Mouse (Mus musculus) neural tube, embryonic 14.5 days (tissue): ENCODE data around the gene Tubgcp2. TPM values are rescaled to one million over a fixed set of nuclear protein-coding genes. Genes with fewer than 3 reads are reported as not detected.

Source experiments
- ATAC-seq: fragments of 200-750 bp; cut with Nextera tagmentation; 2 replicates; pipeline ENCODE4 v1.8.0; 2017; ENCODE audit warnings: low read depth, mild to moderate bottlenecking, moderate TSS enrichment, moderate library complexity
- H3K27ac ChIP-seq: fragments of 300-500 bp; sonication (generic); 2 replicates; pipeline ENCODE4 v1.5.1; 2014; ENCODE audit warnings: low read depth, mild to moderate bottlenecking, control low read depth, low read length, moderate library complexity, mixed read lengths
- H3K27me3 ChIP-seq: fragments of 300-500 bp; sonication (generic); 2 replicates; pipeline ENCODE4 v1.6.1; 2014; ENCODE audit warnings: low read length; ENCODE audit not compliant: control insufficient read depth, insufficient read depth
- H3K36me3 ChIP-seq: fragments of 300-500 bp; sonication (generic); 2 replicates; pipeline ENCODE4 v1.6.1; 2014; ENCODE audit warnings: low read length, mixed read lengths; ENCODE audit not compliant: control insufficient read depth, insufficient read depth
- H3K4me1 ChIP-seq: fragments of 300-500 bp; sonication (generic); 2 replicates; pipeline ENCODE4 v1.6.1; 2014; ENCODE audit warnings: low read length; ENCODE audit not compliant: control insufficient read depth, insufficient read depth
- H3K4me2 ChIP-seq: fragments of 300-500 bp; sonication (generic); 2 replicates; pipeline ENCODE4 v1.6.1; 2014; ENCODE audit warnings: mild to moderate bottlenecking, low read depth, low read length, control low read depth
- H3K4me3 ChIP-seq: fragments of 300-500 bp; sonication (generic); 2 replicates; pipeline ENCODE4 v1.5.1; 2014; ENCODE audit warnings: low read depth, low read length, control low read depth, mixed read lengths
- H3K9ac ChIP-seq: fragments of 300-500 bp; sonication (generic); replicated peaks from 2 replicates; pipeline ENCODE4 v1.6.1; 2014; ENCODE audit warnings: low read depth, mild to moderate bottlenecking, control low read depth, low read length, mixed read lengths
- H3K9me3 ChIP-seq: fragments of 300-500 bp; sonication (generic); 2 replicates; pipeline ENCODE4 v1.6.1; 2016; ENCODE audit warnings: low read length; ENCODE audit not compliant: control insufficient read depth
- WGBS: fragments of 180-500 bp; shearing (Covaris S2); extraction: QIAGEN DNeasy Blood & Tissue Kit; methylation state at CpG from one replicate; pipeline ENCODE4 v1.1.7; 2014; 5-methylcytosine and 5-hydroxymethylcytosine counted together
- polyA plus RNA-seq: library from polyadenylated mRNA; unstranded; fragments of >200 nt; fragmentation: Nextera tagmentation; extraction: Ambion mirVana; gene quantifications from 2 replicates; pipeline ENCODE4 v1.2.1, GENCODE M21; 2014

Gene Tubgcp2
- polyA plus RNA-seq, 1 experiment from 2014 or later = 57.1 TPM

GRCm38 (mm10) chr7:140049115-140049689 is 12.7 kb upstream of the Tubgcp2 start:
- peak; percentile 86 for ATAC-seq

GRCm38 (mm10) chr7:140048361-140049114 is 12.1 kb upstream of the Tubgcp2 start, which contains the start of gene Msx3:
TSS of gene Msx3 (minus strand) at chr7:140049089.
- Histone ChIP-seq H3K9me3 (no peaks in the 10 kb centered on the region), H3K36me3 (no peaks in the 10 kb centered on the region), H3K4me2 (peak within 1 kb of the TSS; percentile 58), H3K4me3 (peak within 1 kb of the TSS; percentile 51), H3K27me3 (peaks cover 19% of the 10 kb centered on the region), H3K9ac (peak within 1 kb of the TSS; percentile 32), H3K4me1 (peaks cover 13% of the 10 kb centered on the region), H3K27ac (no peak within 1 kb of the TSS)
- ATAC-seq = peak; percentile 60; the same call in 1 of the 2 replicates
- under 1% methylated on average over 56 of the region's 56 CpGs for WGBS

More at GRCm38 (mm10) chr7:140049115-140049689, 12.7 kb upstream of the Tubgcp2 start:
- H3K9ac ChIP-seq = peak overlapping the region; percentile 22; the same call in 1 of the 2 replicates
- peak overlapping the region; percentile 51 for H3K4me3 ChIP-seq
- under 1% methylated on average over 34 of the region's 34 CpGs for WGBS
- H3K4me1 ChIP-seq = peaks cover 13% of the 10 kb centered on the region
- H3K27ac ChIP-seq = no peak overlapping the region
- no peaks in the 10 kb centered on the region for H3K9me3 ChIP-seq
- peaks cover 19% of the 10 kb centered on the region for H3K27me3 ChIP-seq
- H3K36me3 ChIP-seq = no peaks in the 10 kb centered on the region
- peak overlapping the region; percentile 58 for H3K4me2 ChIP-seq

- ATAC-seq = no peak
These were observed 11.4 kb upstream of the Tubgcp2 start for GRCm38 (mm10) chr7:140047811-140048311.

GRCm38 (mm10) chr7:140045546-140045945 is 9.1 kb upstream of the Tubgcp2 start:
- WGBS = 89% methylated on average over 4 of the region's 4 CpGs
- no peak overlapping the region for H3K4me2 ChIP-seq
- H3K9ac ChIP-seq = no peak overlapping the region
- H3K27ac ChIP-seq = no peak overlapping the region
- H3K4me3 ChIP-seq = no peak overlapping the region
- no peak for ATAC-seq
- peaks cover 6% of the 10 kb centered on the region for H3K36me3 ChIP-seq
- peaks cover 13% of the 10 kb centered on the region for H3K27me3 ChIP-seq
- no peaks in the 10 kb centered on the region for H3K9me3 ChIP-seq
- peaks cover 13% of the 10 kb centered on the region for H3K4me1 ChIP-seq

More at GRCm38 (mm10) chr7:140047811-140048311, 11.4 kb upstream of the Tubgcp2 start:
- Histone ChIP-seq H3K9me3 (no peaks in the 10 kb centered on the region), H3K4me2 (peak overlapping the region; percentile 58), H3K9ac (peak overlapping the region; percentile 32; the same call in 1 of the 2 replicates), H3K27me3 (peaks cover 19% of the 10 kb centered on the region), H3K27ac (no peak overlapping the region), H3K36me3 (no peaks in the 10 kb centered on the region), H3K4me1 (peaks cover 13% of the 10 kb centered on the region), H3K4me3 (peak overlapping the region; percentile 51)
- under 1% methylated on average over 33 of the region's 33 CpGs for WGBS

DNA sequence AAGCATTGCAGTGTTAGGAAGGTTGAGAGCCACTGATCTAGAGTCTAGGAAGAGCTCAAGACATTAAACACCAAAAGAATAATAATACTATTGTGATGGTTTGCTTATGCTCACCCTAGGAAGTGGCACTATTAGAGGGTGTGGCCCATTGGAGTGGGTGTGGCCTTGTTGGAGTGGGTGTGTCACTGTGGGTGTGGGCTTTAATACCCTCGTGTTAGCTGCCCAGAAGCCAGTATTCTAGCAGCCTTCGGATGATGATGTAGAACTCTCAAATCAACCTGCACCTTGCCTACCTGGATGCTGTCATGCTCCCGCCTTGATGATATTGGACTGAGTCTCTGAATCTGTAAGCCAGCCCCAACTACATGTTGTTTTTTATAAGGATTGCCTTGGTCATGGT is 6.3 kb upstream of the Tubgcp2 start:
- H3K9me3 ChIP-seq = no peaks in the 10 kb centered on the region
- H3K4me2 ChIP-seq = no peak overlapping the region
- H3K4me3 ChIP-seq = no peak overlapping the region
- H3K27me3 ChIP-seq = peaks cover 5% of the 10 kb centered on the region; the same call in 1 of the 2 replicates
- no peak for ATAC-seq
- WGBS = 62% methylated on average over 3 of the region's 3 CpGs
- no peak overlapping the region for H3K27ac ChIP-seq
- H3K4me1 ChIP-seq = peaks cover 4% of the 10 kb centered on the region
- peaks cover 14% of the 10 kb centered on the region for H3K36me3 ChIP-seq
- H3K9ac ChIP-seq = no peak overlapping the region

DNA sequence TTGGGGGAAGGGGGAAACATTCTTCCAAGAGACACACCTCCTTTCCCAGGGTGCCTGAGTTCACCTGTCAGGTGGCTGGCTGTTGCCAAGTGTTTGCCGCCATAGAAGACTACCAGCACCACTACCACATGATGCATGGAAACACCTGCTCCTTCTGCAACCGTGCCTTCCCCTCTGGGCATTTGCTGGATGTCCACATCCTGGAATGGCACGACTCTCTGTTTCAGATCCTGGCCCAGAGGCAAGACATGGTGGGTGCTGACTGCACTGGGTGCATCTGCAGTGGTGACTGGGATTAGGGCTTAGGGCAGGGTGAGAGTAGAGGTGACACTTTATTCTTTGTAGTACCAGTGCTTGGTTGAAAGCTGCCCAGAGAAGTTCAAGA is 694 bp upstream of the Tubgcp2 start:
- WGBS = 60% methylated on average over 3 of the region's 3 CpGs
- H3K4me1 ChIP-seq = peaks cover 9% of the 10 kb centered on the region
- H3K27ac ChIP-seq = no peak overlapping the region
- H3K27me3 ChIP-seq = no peaks in the 10 kb centered on the region
- ATAC-seq = peak; percentile 5; the same call in 1 of the 2 replicates
- H3K4me2 ChIP-seq = peak overlapping the region; percentile 68
- H3K9me3 ChIP-seq = no peaks in the 10 kb centered on the region
- H3K36me3 ChIP-seq = peaks cover 27% of the 10 kb centered on the region
- H3K9ac ChIP-seq = peak overlapping the region; percentile 88
- H3K4me3 ChIP-seq = peak overlapping the region; percentile 89

GRCm38 (mm10) chr7:140035456-140035855 is 1.0 kb downstream of the Tubgcp2 start:
- Histone ChIP-seq H3K4me1 (peaks cover 9% of the 10 kb centered on the region), H3K4me2 (peak overlapping the region; percentile 68), H3K9ac (peak overlapping the region; percentile 88), H3K36me3 (peaks cover 36% of the 10 kb centered on the region), H3K9me3 (no peaks in the 10 kb centered on the region), H3K27ac (no peak overlapping the region; the same call in 1 of the 2 replicates), H3K4me3 (peak overlapping the region; percentile 89), H3K27me3 (no peaks in the 10 kb centered on the region)
- ATAC-seq = no peak
- WGBS = 24% methylated on average over 7 of the region's 7 CpGs

GRCm38 (mm10) chr7:140033386-140033785 is 3.1 kb downstream of the Tubgcp2 start:
- 98% methylated on average over 9 of the region's 9 CpGs for WGBS
- Histone ChIP-seq H3K27ac (no peak overlapping the region), H3K27me3 (no peaks in the 10 kb centered on the region), H3K9me3 (no peaks in the 10 kb centered on the region), H3K9ac (no peak overlapping the region), H3K4me3 (no peak overlapping the region), H3K4me2 (no peak overlapping the region), H3K36me3 (peaks cover 44% of the 10 kb centered on the region), H3K4me1 (peaks cover 9% of the 10 kb centered on the region)
- ATAC-seq = no peak

GRCm38 (mm10) chr7:140032366-140032765 is 4.1 kb downstream of the Tubgcp2 start:
- Histone ChIP-seq H3K4me3 (no peak overlapping the region), H3K9me3 (no peaks in the 10 kb centered on the region), H3K4me1 (peaks cover 9% of the 10 kb centered on the region), H3K4me2 (no peak overlapping the region), H3K9ac (no peak overlapping the region), H3K27ac (no peak overlapping the region), H3K27me3 (no peaks in the 10 kb centered on the region), H3K36me3 (peaks cover 49% of the 10 kb centered on the region)
- no peak for ATAC-seq
- 96% methylated on average over 10 of the region's 10 CpGs for WGBS
